Mouse (Mus musculus) kidney, adult 18-20 months (tissue): ENCODE data around the gene Snx29.

Experiments used
- DNase-seq: peaks from one replicate; pipeline ENCODE4 v3.0.0; 2021

Gene Snx29

GRCm38 (mm10) chr16:11646745-11647289, 324.1 kb downstream of the Snx29 start:
- no peak for DNase-seq

GRCm38 (mm10) chr16:11648169-11648688, 325.5 kb downstream of the Snx29 start:
- peak; percentile 47 for DNase-seq

- DNase-seq: no peak
Observed at GRCm38 (mm10) chr16:11652686-11653366, 330.1 kb downstream of the Snx29 start.

GRCm38 (mm10) chr16:11655893-11656292, 333.2 kb downstream of the Snx29 start:
- DNase-seq: no peak

GRCm38 (mm10) chr16:11657111-11657510, 334.4 kb downstream of the Snx29 start:
- no peak for DNase-seq

DNA sequence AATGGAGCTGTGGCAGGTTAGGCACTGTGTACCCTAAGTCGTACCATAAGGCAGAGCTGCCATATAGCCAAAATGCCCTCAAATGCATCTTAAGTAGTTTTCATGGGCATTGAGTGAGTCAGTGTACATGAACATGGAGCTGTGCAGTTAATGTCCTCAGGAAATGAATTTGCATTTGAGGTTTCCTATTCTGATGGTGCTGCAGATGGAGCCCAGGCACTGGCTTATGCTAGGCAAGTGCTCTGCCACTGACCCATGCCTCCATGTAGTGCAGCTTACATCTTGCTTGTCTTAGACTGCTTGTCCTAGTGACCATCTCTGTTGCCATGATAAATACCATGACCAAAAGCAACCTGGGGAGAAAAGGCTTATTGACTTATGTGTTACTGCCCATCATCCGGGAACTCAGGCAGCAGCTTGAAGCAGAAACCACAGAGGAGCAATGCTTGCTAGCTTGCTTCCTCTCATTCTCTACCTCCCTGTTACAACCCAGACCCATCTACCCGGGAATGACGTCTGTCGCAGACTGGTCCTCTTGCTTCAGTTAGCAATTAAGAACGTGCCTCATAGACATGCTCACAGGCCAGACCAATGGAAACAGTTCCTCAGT, 336.5 kb downstream of the Snx29 start:
- DNase-seq: no peak

DNA sequence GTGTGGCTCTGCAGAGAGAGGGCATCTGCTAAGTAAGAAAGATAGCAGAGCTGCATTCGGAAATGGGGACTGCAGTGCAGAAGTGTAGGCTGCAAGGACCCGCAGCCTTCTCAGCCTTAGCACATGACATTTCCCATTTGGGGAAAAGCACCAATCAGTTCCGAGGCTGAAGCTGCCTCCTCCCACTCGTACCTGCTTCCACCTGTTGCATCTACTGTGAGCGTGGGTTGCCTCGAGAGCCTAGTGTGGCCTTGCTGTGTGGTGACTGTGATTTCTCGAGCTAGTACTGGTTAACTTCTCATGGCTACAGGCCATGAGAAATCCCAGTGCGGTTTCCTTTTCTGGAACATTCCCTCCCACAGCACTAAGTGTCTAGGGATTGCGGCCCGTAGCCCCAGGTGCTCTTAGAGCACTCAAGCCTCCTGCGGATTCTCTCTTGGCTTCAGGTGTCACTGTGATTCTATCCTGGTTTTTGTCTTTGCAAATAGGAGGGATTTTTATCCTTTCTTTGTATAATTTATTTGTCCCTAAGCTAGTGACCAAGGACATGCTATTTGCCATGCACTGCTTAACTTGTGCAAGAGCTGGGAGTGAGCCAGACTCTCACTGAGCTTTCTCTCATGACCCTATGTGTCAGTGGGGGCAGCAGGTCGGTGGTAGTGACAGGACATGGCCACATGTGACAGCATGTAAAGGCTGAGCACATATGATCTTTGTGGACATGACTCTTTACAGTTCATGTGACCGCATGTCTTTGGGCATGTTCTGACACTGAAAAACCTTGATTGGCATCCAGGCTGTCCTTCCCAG, 342.4 kb downstream of the Snx29 start:
- no peak for DNase-seq

GRCm38 (mm10) chr16:11665869-11666268, 343.2 kb downstream of the Snx29 start:
- DNase-seq: peak; percentile 29

DNA sequence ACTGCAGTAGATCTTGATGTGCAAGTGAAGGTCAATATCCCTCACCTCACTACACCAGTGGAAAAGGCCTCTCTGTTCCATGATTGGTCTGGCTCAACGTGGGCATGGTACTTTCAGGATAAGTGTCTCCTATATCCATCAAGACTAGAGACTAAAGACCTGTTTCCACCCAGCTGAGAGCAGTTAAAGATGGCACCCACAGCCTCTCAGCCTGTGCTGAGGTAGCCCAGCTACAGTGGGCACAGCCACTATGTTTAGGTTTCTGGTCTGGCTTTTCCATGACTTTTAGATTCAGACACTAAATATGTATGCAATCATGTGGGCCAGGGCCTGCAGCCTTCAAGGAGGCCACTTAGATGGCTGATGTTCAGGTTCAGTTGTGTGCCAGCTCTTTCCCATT, 345.7 kb downstream of the Snx29 start:
- DNase-seq: no peak

DNA sequence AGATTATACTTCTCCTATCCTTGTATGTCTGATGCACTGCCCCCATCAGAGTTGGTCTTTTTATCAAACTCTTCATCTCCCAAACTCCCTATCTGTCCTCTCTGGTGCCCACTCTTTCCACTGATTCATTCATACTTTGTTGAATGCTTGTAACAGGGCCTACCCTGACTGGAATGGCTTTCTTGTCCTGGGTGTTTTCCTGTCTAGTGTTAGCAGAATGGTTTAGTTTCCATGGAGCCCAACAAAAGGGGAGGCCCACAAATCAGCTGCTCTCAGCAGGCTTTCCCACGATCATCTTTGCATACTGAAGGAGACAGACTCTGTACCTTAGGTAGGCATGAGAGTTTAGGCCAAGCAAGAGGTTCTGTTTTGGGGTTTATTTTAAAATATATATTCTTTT, 346.2 kb downstream of the Snx29 start:
- no peak for DNase-seq

DNA sequence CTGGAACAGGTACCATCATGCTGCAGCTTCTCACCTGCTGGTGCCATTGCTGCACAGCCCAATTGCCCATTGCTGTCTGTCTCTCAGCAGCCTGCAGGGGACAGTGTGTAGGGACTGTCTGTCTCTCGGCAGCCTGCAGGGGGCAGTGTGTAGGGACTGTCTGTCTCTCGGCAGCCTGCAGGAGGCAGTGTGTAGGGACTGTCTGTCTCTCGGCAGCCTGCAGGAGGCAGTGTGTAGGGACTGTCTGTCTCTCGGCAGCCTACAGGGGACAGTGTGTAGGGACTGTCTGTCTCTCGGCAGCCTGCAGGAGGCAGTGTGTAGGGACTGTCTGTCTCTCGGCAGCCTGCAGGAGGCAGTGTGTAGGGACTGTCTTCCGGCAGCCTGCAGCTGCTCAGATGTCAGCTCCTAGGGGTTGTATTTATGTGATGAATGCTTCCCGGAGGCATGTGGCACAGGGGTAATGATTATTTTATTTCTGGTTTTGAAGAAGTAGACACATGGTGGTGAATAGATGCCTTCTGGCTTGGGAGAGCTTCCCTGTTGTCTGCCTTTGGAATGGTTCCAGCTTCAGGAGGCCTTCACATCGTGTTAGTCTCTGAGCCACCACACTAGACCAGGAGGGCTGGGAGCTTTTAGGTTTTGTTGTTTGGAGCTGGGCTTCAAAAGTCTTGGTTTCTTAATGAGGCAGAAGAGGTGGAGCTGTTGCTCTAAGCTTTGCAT, 347.7 kb downstream of the Snx29 start:
- DNase-seq: no peak

DNA sequence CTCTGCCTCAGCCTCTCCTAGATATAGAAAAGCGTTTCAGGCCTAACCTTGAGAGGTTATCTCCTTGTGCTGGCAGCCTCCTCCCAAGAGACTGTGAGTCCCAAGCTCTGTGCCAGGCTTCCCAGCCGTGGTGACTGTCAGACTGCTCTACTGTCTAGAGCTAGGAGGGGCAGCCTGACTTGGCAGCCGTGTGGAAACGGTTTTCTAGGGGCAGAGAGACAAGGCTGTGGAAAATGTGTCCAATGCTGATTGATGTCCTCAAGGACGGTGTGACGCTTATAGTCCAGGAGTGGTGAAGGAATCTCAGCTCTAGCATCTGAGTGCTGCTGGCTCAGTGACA, 348.2 kb downstream of the Snx29 start:
- DNase-seq: no peak

DNA sequence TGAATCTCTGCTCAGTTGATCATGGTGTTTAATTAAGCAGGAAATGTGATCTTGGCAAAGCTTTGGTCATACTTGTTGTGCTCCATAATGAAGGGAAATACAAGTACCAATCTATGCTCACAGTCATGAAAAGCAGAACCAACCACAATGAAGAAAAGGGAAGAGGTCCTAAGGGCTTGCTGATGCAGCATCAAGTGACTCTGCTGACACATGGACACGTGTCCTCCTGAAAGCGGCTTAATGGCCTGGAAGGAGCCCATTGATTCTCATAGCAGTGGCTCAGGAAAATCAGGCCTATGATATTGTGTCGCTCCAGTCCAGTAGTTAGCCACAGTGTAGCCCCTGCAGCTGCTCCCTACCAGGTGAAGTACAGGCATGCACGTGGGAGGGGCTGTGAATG, 353.3 kb downstream of the Snx29 start:
- DNase-seq: no peak

- no peak for DNase-seq
Observed at GRCm38 (mm10) chr16:11685264-11685663, 362.6 kb downstream of the Snx29 start.

DNA sequence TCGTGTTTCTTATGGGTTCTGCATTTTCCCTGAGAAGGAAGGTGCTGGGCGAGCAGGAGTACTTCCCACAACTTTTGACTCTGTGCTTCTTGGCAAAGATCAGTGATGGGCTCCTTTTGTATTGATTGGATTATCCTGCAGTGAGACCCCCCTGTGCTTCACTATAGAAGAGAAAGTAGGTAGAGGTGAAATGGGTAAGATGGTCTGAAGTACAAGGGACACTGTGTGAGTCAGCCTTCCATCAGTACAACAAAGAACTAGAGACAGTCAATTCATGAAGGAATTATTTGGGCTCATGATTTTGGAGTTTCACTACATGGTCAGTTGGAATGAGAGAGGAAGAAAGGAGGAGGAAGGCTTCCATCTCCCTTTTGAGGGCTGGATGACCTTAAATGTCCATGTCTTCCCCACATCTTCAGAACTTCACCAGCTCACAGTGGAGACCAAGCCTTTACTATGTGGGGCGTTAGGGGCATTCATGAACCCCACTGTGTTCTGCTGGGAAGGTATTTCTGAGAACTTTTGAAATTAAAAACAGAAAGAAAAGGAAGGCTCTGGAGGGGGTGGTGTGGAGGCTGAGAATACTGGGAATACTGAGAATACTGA, 363.1 kb downstream of the Snx29 start:
- DNase-seq: no peak

- no peak for DNase-seq
Observed at GRCm38 (mm10) chr16:11687836-11688235, 365.1 kb downstream of the Snx29 start.

GRCm38 (mm10) chr16:11688281-11689005, 365.7 kb downstream of the Snx29 start:
- DNase-seq: no peak

- no peak for DNase-seq
Observed at GRCm38 (mm10) chr16:11690097-11690496, 367.4 kb downstream of the Snx29 start.

DNA sequence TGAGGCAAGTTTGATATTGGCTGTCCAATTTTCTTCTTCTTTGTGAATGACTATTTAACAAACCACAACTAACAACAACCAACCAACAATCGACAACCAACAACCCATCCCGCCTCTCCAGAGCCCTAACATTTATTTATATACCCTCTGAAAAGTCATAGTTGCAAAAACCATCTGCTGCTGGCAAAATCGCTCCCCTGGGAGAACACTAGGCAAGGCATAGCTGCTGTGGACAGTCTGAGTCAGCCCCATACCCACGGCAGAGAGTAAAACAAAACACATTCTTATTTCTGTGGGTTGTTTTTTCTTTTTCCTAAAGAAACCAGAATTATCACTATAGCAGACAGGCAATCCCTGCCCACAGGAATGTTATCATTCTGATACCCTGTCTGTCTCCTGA, 368.0 kb downstream of the Snx29 start:
- no peak for DNase-seq

GRCm38 (mm10) chr16:11691487-11692200, 368.9 kb downstream of the Snx29 start:
- DNase-seq: no peak

DNA sequence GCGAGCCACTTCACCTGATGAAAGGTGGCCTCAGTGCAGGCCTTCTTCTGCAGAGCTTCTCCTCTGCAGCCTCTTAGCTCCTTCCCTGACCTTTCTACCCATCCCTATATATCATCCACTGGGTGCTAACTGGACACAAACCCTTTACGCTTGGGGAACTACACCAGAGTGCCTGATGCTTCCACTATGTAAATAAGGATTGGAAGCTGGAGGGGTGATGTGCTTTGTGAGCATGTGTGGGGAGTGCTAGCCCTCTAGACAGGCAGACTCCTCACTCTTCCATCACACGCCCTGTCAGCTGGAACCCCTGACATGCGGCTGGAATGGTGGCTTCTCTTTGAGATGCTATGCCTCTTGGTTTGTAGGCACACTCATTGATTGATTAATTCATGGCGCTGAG, 370.0 kb downstream of the Snx29 start:
- DNase-seq: no peak
